8 mouse cellular contexts compared by ENCODE assay signal in the genomic region with DNA sequence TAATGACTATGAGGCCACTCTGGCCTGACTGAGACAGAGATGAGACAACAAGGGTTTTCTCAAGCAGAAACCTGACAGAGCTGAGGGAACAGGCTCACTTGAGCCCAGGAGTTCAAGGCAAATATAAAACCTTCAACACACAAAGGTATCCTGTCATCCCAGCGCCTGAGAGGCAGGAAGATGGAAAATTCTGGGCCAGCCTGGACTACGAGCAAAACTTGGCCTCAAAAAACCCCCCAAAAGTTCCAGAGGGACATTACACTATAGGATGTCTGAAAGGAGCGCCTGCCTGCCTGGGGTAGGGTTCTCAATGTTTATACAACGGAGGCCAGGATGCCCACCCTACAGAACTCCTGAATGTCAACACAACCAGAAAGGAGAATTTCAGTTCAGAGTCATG. TPM values are rescaled to one million over a fixed set of nuclear protein-coding genes. Genes with fewer than 3 reads are reported as not detected.
DNase-seq lines count a peak whose midpoint lies in the region; ATAC-seq and TF ChIP-seq lines count a peak whose summit lies in the region.

No protein-coding gene starts in this region.

- TF ChIP-seq EP300 in heart, adult 2 months (IDR thresholded peaks at IDR 0.05; ENCODE audit: insufficient read depth, low read depth, low read length), result no peak
- no peak for TF ChIP-seq EP300 in ES-Bruce4 (IDR thresholded peaks at IDR 0.05; ENCODE audit: insufficient read depth, low read depth, low read length)
- no peak for TF ChIP-seq EP300 in liver, postnatal 0 days (IDR thresholded peaks at IDR 0.05; ENCODE audit: low read depth)

- H3K27ac ChIP-seq in heart, adult 2 months, result no peak overlapping the region; the same call in 1 of the 2 replicates
- no peak overlapping the region for H3K27ac ChIP-seq in ES-Bruce4 (ENCODE audit: insufficient read depth, low read length)
- H3K27ac ChIP-seq in heart, embryonic 16.5 days (ENCODE audit: low read length), result no peak overlapping the region
- 0 out of 2 replicates have a peak overlapping the region, but pooled peaks have one; percentile 86 for H3K27ac ChIP-seq in liver, postnatal 0 days (ENCODE audit: low read depth)

- intact Hi-C loops in heart, adult 2 months (cut with DNase I), result loop anchor here (5.0 to 10.0 kb wide), 2 partner anchors 78 to 580 kb away; a partner anchor contains a TSS
- intact Hi-C loops in heart, postnatal 36 days (cut with DNase I), result loop anchor here (5.0 kb wide), 1 partner anchor 78 kb away; a partner anchor contains a TSS

- no peaks in the 10 kb centered on the region for H3K9me3 ChIP-seq in ES-Bruce4 (replicated peaks; ENCODE audit: control insufficient read depth, insufficient read depth, low read length, poor library complexity, severe bottlenecking)
- H3K9me3 ChIP-seq in heart, embryonic 16.5 days (replicated peaks; ENCODE audit: control insufficient read depth, low read length), result no peaks in the 10 kb centered on the region
- no peaks in the 10 kb centered on the region for H3K9me3 ChIP-seq in liver, postnatal 0 days (ENCODE audit: low read length)

- 59% methylated on average over 4 of the region's 4 CpGs for WGBS in heart, adult 2 months
- 69% methylated on average over 4 of the region's 4 CpGs for WGBS in heart, embryonic 16.5 days
- 64% methylated on average over 4 of the region's 4 CpGs for WGBS in liver, postnatal 0 days (ENCODE audit: insufficient replicate concordance)

- H3K4me2 ChIP-seq in heart, embryonic 16.5 days (ENCODE audit: low read depth, low read length), result peak overlapping the region; percentile 79
- peak overlapping the region; percentile 67 for H3K4me2 ChIP-seq in liver, postnatal 0 days (ENCODE audit: low read depth, low read length)

- no peak for ATAC-seq in heart, embryonic 16.5 days (replicated peaks; ENCODE audit: extremely low read depth, insufficient read depth, low FRiP score)
- no peak for ATAC-seq in liver, postnatal 0 days

- H3K36me3 ChIP-seq in heart, adult 2 months (ENCODE audit: control insufficient read depth, insufficient read depth, low read length), result no peaks in the 10 kb centered on the region
- peaks cover 7% of the 10 kb centered on the region; the same call in 1 of the 2 replicates for H3K36me3 ChIP-seq in ES-Bruce4 (ENCODE audit: control insufficient read depth, insufficient read depth, low read length, poor library complexity, severe bottlenecking)
- H3K36me3 ChIP-seq in heart, embryonic 16.5 days (ENCODE audit: control insufficient read depth, insufficient read depth), result no peaks in the 10 kb centered on the region; the same call in 1 of the 2 replicates
- peaks cover 8% of the 10 kb centered on the region for H3K36me3 ChIP-seq in liver, postnatal 0 days (replicated peaks; ENCODE audit: insufficient read depth, low read length)

- H3K4me1 ChIP-seq in heart, adult 2 months (ENCODE audit: control insufficient read depth, insufficient read depth, low read length), result peaks cover 13% of the 10 kb centered on the region
- peaks cover 2% of the 10 kb centered on the region for H3K4me1 ChIP-seq in ES-Bruce4 (ENCODE audit: control insufficient read depth, insufficient read depth, low read length)
- peaks cover 35% of the 10 kb centered on the region for H3K4me1 ChIP-seq in heart, embryonic 16.5 days (ENCODE audit: control insufficient read depth, insufficient read depth, low read length)
- peaks cover 49% of the 10 kb centered on the region for H3K4me1 ChIP-seq in liver, postnatal 0 days (ENCODE audit: insufficient read depth)

- TF ChIP-seq CTCF in heart, adult 2 months (IDR thresholded peaks at IDR 0.05), result no peak
- no peak for TF ChIP-seq CTCF in ES-Bruce4 (IDR thresholded peaks at IDR 0.05; ENCODE audit: low read depth, low read length)
- TF ChIP-seq CTCF in liver, postnatal 0 days (IDR thresholded peaks at IDR 0.05; ENCODE audit: low read depth), result no peak

- peak overlapping the region; percentile 94 for H3K4me3 ChIP-seq in heart, adult 2 months
- H3K4me3 ChIP-seq in ES-Bruce4 (ENCODE audit: low read depth, low read length), result no peak overlapping the region
- peak overlapping the region; percentile 96 for H3K4me3 ChIP-seq in heart, embryonic 16.5 days (ENCODE audit: low read length)
- H3K4me3 ChIP-seq in liver, postnatal 0 days (ENCODE audit: low read depth, low read length), result peak overlapping the region; percentile 98

- DNase-seq in heart, adult 2 months, result peak in 1 of 2 experiments; percentile 18
- no peak for DNase-seq in heart, postnatal 36 days
- peak; percentile 12 for DNase-seq in liver, postnatal 0 days
- DNase-seq in frontal cortex, adult 2 months (ENCODE audit: extremely low spot score in 1 of 2, low spot score in 1 of 2), result no peak
- no peak for DNase-seq in Muller cell, postnatal 12 days (ENCODE audit: inconsistent ontology term)
- DNase-seq in thymus, postnatal 0 days (ENCODE audit: low spot score), result no peak

- 0 out of 2 replicates have a peak overlapping the region, but pooled peaks have one; percentile 14 for H3K9ac ChIP-seq in heart, adult 2 months (ENCODE audit: low read depth, low read length)
- peak overlapping the region; percentile 94 for H3K9ac ChIP-seq in ES-Bruce4 (ENCODE audit: low read depth, poor library complexity, severe bottlenecking)
- H3K9ac ChIP-seq in heart, embryonic 16.5 days (ENCODE audit: low read length), result peak overlapping the region; percentile 99
- peak overlapping the region; percentile 93 for H3K9ac ChIP-seq in liver, postnatal 0 days (replicated peaks)

- H3K27me3 ChIP-seq in heart, adult 2 months (ENCODE audit: control insufficient read depth, insufficient read depth, low read length), result no peaks in the 10 kb centered on the region
- H3K27me3 ChIP-seq in ES-Bruce4 (ENCODE audit: control insufficient read depth, insufficient read depth, low read length, poor library complexity, severe bottlenecking), result no peaks in the 10 kb centered on the region
- H3K27me3 ChIP-seq in heart, embryonic 16.5 days (ENCODE audit: control insufficient read depth, insufficient read depth, low read length), result no peaks in the 10 kb centered on the region
- no peaks in the 10 kb centered on the region for H3K27me3 ChIP-seq in liver, postnatal 0 days (ENCODE audit: insufficient read depth, low read length)

- TF ChIP-seq POLR2A in heart, adult 2 months (IDR thresholded peaks at IDR 0.05; ENCODE audit: insufficient read depth, low read depth, low read length), result no peak
- no peak for TF ChIP-seq POLR2A in ES-Bruce4 (IDR thresholded peaks at IDR 0.05; ENCODE audit: insufficient read depth, low read length)

- peaks cover 10% of the 10 kb centered on the region for H3K79me2 ChIP-seq in heart, adult 2 months (replicated peaks; ENCODE audit: control insufficient read depth, insufficient read depth, low read length)

RNA-seq across cellular contexts. Expression of a gene that starts 1.2 kb away (rescaled TPM):
- total RNA-seq in heart, adult 2 months (2021), result 10 to 100 TPM; 13.6 to 14.3 TPM
- polyA plus RNA-seq in heart, adult 2 months (2012; rRNA removed), result 26.4 and 27.4 TPM in 2 replicates
- 10 to 100 TPM; 15.4 to 17.3 TPM for total RNA-seq in heart, postnatal 36 days (2021)
- polyA plus RNA-seq in ES-Bruce4 (2011; ENCODE audit: insufficient read depth, insufficient read length, low read depth, missing spikeins), result 52.3 and 57.0 TPM in 2 replicates
- polyA plus RNA-seq in heart, embryonic 16.5 days (2015; fragmentation: Nextera tagmentation; extraction: Ambion mirVana), result 81.1 and 82.8 TPM in 2 replicates
- 35.9 and 37.1 TPM in 2 replicates for polyA plus RNA-seq in liver, postnatal 0 days (2015; fragmentation: Nextera tagmentation; extraction: Ambion mirVana)
- polyA plus RNA-seq in frontal cortex, adult 2 months (2012; rRNA removed), result 46.0 and 50.7 TPM in 2 replicates
- polyA plus RNA-seq in thymus, postnatal 0 days (2015; fragmentation: Nextera tagmentation; extraction: Ambion mirVana), result 117 and 129 TPM in 2 replicates

RNA-seq across cellular contexts. Expression of a gene that starts 5.0 kb away (rescaled TPM):
- total RNA-seq in heart, adult 2 months (2021), result 1 to 10 TPM in 1 of 2 experiments, under 1 TPM in 1; 0.99 to 1.3 TPM
- polyA plus RNA-seq in heart, adult 2 months (2012; rRNA removed), result 0.45 and 0.67 TPM in 2 replicates
- 1 to 10 TPM; 1.3 to 1.5 TPM for total RNA-seq in heart, postnatal 36 days (2021)
- 33.6 and 38.5 TPM in 2 replicates for polyA plus RNA-seq in ES-Bruce4 (2011; ENCODE audit: insufficient read depth, insufficient read length, low read depth, missing spikeins)
- polyA plus RNA-seq in heart, embryonic 16.5 days (2015; fragmentation: Nextera tagmentation; extraction: Ambion mirVana), result 12.1 and 12.7 TPM in 2 replicates
- polyA plus RNA-seq in liver, postnatal 0 days (2015; fragmentation: Nextera tagmentation; extraction: Ambion mirVana), result 4.9 and 6.5 TPM in 2 replicates
- polyA plus RNA-seq in frontal cortex, adult 2 months (2012; rRNA removed), result 2.7 and 2.8 TPM in 2 replicates
- 18.0 and 18.5 TPM in 2 replicates for polyA plus RNA-seq in thymus, postnatal 0 days (2015; fragmentation: Nextera tagmentation; extraction: Ambion mirVana)

RNA-seq across cellular contexts. Expression of a gene that starts 29.7 kb away (rescaled TPM):
- 10 to 100 TPM; 63.1 to 78.9 TPM for total RNA-seq in heart, adult 2 months (2021)
- 68.0 and 75.8 TPM in 2 replicates for polyA plus RNA-seq in heart, adult 2 months (2012; rRNA removed)
- 10 to 100 TPM; 58.6 to 64.1 TPM for total RNA-seq in heart, postnatal 36 days (2021)
- polyA plus RNA-seq in ES-Bruce4 (2011; ENCODE audit: insufficient read depth, insufficient read length, low read depth, missing spikeins), result 61.9 and 69.3 TPM in 2 replicates
- polyA plus RNA-seq in heart, embryonic 16.5 days (2015; fragmentation: Nextera tagmentation; extraction: Ambion mirVana), result 77.4 and 78.0 TPM in 2 replicates
- 17.5 and 23.9 TPM in 2 replicates for polyA plus RNA-seq in liver, postnatal 0 days (2015; fragmentation: Nextera tagmentation; extraction: Ambion mirVana)
- polyA plus RNA-seq in frontal cortex, adult 2 months (2012; rRNA removed), result 126 and 132 TPM in 2 replicates
- polyA plus RNA-seq in thymus, postnatal 0 days (2015; fragmentation: Nextera tagmentation; extraction: Ambion mirVana), result 65.7 and 65.9 TPM in 2 replicates

RNA-seq across cellular contexts. Expression of a gene that starts 29.8 kb away (rescaled TPM):
- total RNA-seq in heart, adult 2 months (2021), result 10 to 100 TPM; 12.2 to 14.8 TPM
- polyA plus RNA-seq in heart, adult 2 months (2012; rRNA removed), result 28.6 and 30.6 TPM in 2 replicates
- 10 to 100 TPM; 15.5 to 16.4 TPM for total RNA-seq in heart, postnatal 36 days (2021)
- 16.7 and 18.1 TPM in 2 replicates for polyA plus RNA-seq in ES-Bruce4 (2011; ENCODE audit: insufficient read depth, insufficient read length, low read depth, missing spikeins)
- polyA plus RNA-seq in heart, embryonic 16.5 days (2015; fragmentation: Nextera tagmentation; extraction: Ambion mirVana), result 16.6 and 17.9 TPM in 2 replicates
- polyA plus RNA-seq in liver, postnatal 0 days (2015; fragmentation: Nextera tagmentation; extraction: Ambion mirVana), result 14.3 and 16.8 TPM in 2 replicates
- polyA plus RNA-seq in frontal cortex, adult 2 months (2012; rRNA removed), result 4.7 and 5.3 TPM in 2 replicates
- 17.6 and 18.0 TPM in 2 replicates for polyA plus RNA-seq in thymus, postnatal 0 days (2015; fragmentation: Nextera tagmentation; extraction: Ambion mirVana)

RNA-seq across cellular contexts. Expression of a gene that starts 39.6 kb away (rescaled TPM):
- 10 to 100 TPM; 47.6 to 53.5 TPM for total RNA-seq in heart, adult 2 months (2021)
- polyA plus RNA-seq in heart, adult 2 months (2012; rRNA removed), result 64.4 and 79.3 TPM in 2 replicates
- 10 to 100 TPM; 57.6 to 61.3 TPM for total RNA-seq in heart, postnatal 36 days (2021)
- polyA plus RNA-seq in ES-Bruce4 (2011; ENCODE audit: insufficient read depth, insufficient read length, low read depth, missing spikeins), result 38.4 and 38.7 TPM in 2 replicates
- polyA plus RNA-seq in heart, embryonic 16.5 days (2015; fragmentation: Nextera tagmentation; extraction: Ambion mirVana), result 44.9 and 46.2 TPM in 2 replicates
- polyA plus RNA-seq in liver, postnatal 0 days (2015; fragmentation: Nextera tagmentation; extraction: Ambion mirVana), result 19.1 and 20.5 TPM in 2 replicates
- polyA plus RNA-seq in frontal cortex, adult 2 months (2012; rRNA removed), result 106 and 113 TPM in 2 replicates
- 38.7 and 39.9 TPM in 2 replicates for polyA plus RNA-seq in thymus, postnatal 0 days (2015; fragmentation: Nextera tagmentation; extraction: Ambion mirVana)

Comparison
In these comparisons a context has a peak if more than half of its experiments do, and no peak if none do; other contexts are left out.
1. H3K9ac ChIP-seq: peak in every context shown above with its lines; median percentile 99 in heart, embryonic 16.5 days; 94 in ES-Bruce4; 93 in liver, postnatal 0 days; 14 in heart, adult 2 months.